Mouse (Mus musculus) regulatory T cell (primary cell): ENCODE measurements around the gene Orc1.

Experiments
- in situ Hi-C: fragments of 300-600 bp; cut with MboI, MseI; formaldehyde crosslinking; loops from one replicate; pipeline ENCODE4 v1.15.1; 2025; ENCODE audit warnings: high pct_unique_total_duplicates

The Orc1 gene

GRCm38 (mm10) chr4:108578840-108579742 is at the start of gene Orc1, which contains the start of gene Prpf38a:
Gene Orc1, plus strand, starts transcription at chr4:108579423.
Gene Prpf38a, minus strand, starts transcription at chr4:108579336.
- in situ Hi-C loops = no loop called here

- in situ Hi-C loops = no loop called here
These were observed 39.5 kb upstream of the Orc1 start for GRCm38 (mm10) chr4:108539701-108540100.

- in situ Hi-C loops = loop anchor here (25.0 kb wide), 1 partner anchor 1178 kb away; no protein-coding TSS in a partner anchor
These were observed 14.2 kb upstream of the Orc1 start for GRCm38 (mm10) chr4:108565026-108565425.

- in situ Hi-C loops = loop anchor here (25.0 kb wide), 1 partner anchor 1185 kb away; no protein-coding TSS in a partner anchor
These were observed 6.6 kb upstream of the Orc1 start for GRCm38 (mm10) chr4:108572644-108573043.

GRCm38 (mm10) chr4:108579743-108580411 is 654 bp downstream of the Orc1 start:
- in situ Hi-C loops = no loop called here

GRCm38 (mm10) chr4:108593376-108593775 is 14.2 kb downstream of the Orc1 start:
- in situ Hi-C loops = no loop called here

- in situ Hi-C loops = no loop called here
These were observed 16.6 kb downstream of the Orc1 start for GRCm38 (mm10) chr4:108595785-108596184.

GRCm38 (mm10) chr4:108598306-108598705 is 19.1 kb downstream of the Orc1 start:
- in situ Hi-C loops = no loop called here

- in situ Hi-C loops = no loop called here
These were observed 22.6 kb downstream of the Orc1 start for GRCm38 (mm10) chr4:108601870-108602269.

GRCm38 (mm10) chr4:108608651-108609050 is 29.4 kb downstream of the Orc1 start:
- in situ Hi-C loops = no loop called here

- in situ Hi-C loops = no loop called here
These were observed 31.7 kb downstream of the Orc1 start for GRCm38 (mm10) chr4:108610935-108611334.

- in situ Hi-C loops = no loop called here
These were observed 39.4 kb downstream of the Orc1 start for GRCm38 (mm10) chr4:108618586-108618985.

- in situ Hi-C loops = no loop called here
These were observed 39.9 kb downstream of the Orc1 start for GRCm38 (mm10) chr4:108619165-108619564.

- in situ Hi-C loops = no loop called here
These were observed 40.5 kb downstream of the Orc1 start, which contains the start of gene Cc2d1b for GRCm38 (mm10) chr4:108619587-108620341. Gene Cc2d1b, plus strand, starts transcription at chr4:108619940.

- in situ Hi-C loops = no loop called here
These were observed 41.3 kb downstream of the Orc1 start for GRCm38 (mm10) chr4:108620536-108620935.

GRCm38 (mm10) chr4:108621504-108621903 is 42.3 kb downstream of the Orc1 start:
- in situ Hi-C loops = no loop called here

- in situ Hi-C loops = no loop called here
These were observed 47.8 kb downstream of the Orc1 start for GRCm38 (mm10) chr4:108627066-108627465.

- in situ Hi-C loops = no loop called here
These were observed 50.2 kb downstream of the Orc1 start for GRCm38 (mm10) chr4:108629363-108629880.

- in situ Hi-C loops = no loop called here
These were observed 50.9 kb downstream of the Orc1 start for GRCm38 (mm10) chr4:108630096-108630495.

GRCm38 (mm10) chr4:108631616-108632015 is 52.4 kb downstream of the Orc1 start:
- in situ Hi-C loops = no loop called here

- in situ Hi-C loops = no loop called here
These were observed 54.5 kb downstream of the Orc1 start for GRCm38 (mm10) chr4:108633703-108634102.
